Mouse (Mus musculus): ENCODE measurements around the gene Calml4. TPM values are rescaled to one million over a fixed set of nuclear protein-coding genes. Genes with fewer than 3 reads are reported as not detected.

The Calml4 gene
- polyA plus RNA-seq (2014; fragmentation: Nextera tagmentation; extraction: Ambion mirVana) = 1.0 and 2.2 TPM in 2 replicates

GRCm38 (mm10) chr9:62857719-62858261, at the start of gene Calml4:
Gene Calml4, plus strand, starts transcription at chr9:62858080.
- no peak within 1 kb of the TSS for H3K9ac ChIP-seq (ENCODE audit: low read length)
- no peak; the same call in 1 of the 2 replicates for ATAC-seq (ENCODE audit: insufficient number of reproducible peaks, insufficient read depth, low FRiP score, low read depth)
- no peaks in the 10 kb centered on the region for H3K9me3 ChIP-seq (ENCODE audit: control insufficient read depth, low read length)
- H3K27me3 ChIP-seq (ENCODE audit: control insufficient read depth, insufficient read depth, low read length) = no peaks in the 10 kb centered on the region
- peaks cover 13 to 18% of the 10 kb centered on the region in 2 experiments; a peak in 3 of 4 replicates for H3K4me1 ChIP-seq (ENCODE audit: control insufficient read depth in 2 of 2, insufficient read depth in 2 of 2, low read length in 2 of 2)
- WGBS = 48% methylated on average over 18 of the region's 20 CpGs
- H3K27ac ChIP-seq (replicated peaks in 1 of 2; ENCODE audit: control insufficient read depth in 1 of 2, insufficient read depth in 1 of 2, low read depth in 2 of 2, low read length in 2 of 2) = 0 out of 4 replicates have a peak within 1 kb of the TSS, but pooled peaks of 1 of the 2 experiments have one; percentile 19
- peak within 1 kb of the TSS; percentile 13; the same call in 1 of the 2 replicates for H3K4me2 ChIP-seq (ENCODE audit: low read length)
- H3K36me3 ChIP-seq (ENCODE audit: control insufficient read depth, insufficient read depth, low read length) = no peaks in the 10 kb centered on the region
- H3K4me3 ChIP-seq (ENCODE audit: control insufficient read depth in 1 of 2, insufficient read depth in 1 of 2, low read depth in 1 of 2, low read length in 2 of 2) = no peak within 1 kb of the TSS

- ATAC-seq (ENCODE audit: insufficient number of reproducible peaks, insufficient read depth, low FRiP score, low read depth) = no peak
Measured at GRCm38 (mm10) chr9:62810095-62810494, 47.8 kb upstream of the Calml4 start.

DNA sequence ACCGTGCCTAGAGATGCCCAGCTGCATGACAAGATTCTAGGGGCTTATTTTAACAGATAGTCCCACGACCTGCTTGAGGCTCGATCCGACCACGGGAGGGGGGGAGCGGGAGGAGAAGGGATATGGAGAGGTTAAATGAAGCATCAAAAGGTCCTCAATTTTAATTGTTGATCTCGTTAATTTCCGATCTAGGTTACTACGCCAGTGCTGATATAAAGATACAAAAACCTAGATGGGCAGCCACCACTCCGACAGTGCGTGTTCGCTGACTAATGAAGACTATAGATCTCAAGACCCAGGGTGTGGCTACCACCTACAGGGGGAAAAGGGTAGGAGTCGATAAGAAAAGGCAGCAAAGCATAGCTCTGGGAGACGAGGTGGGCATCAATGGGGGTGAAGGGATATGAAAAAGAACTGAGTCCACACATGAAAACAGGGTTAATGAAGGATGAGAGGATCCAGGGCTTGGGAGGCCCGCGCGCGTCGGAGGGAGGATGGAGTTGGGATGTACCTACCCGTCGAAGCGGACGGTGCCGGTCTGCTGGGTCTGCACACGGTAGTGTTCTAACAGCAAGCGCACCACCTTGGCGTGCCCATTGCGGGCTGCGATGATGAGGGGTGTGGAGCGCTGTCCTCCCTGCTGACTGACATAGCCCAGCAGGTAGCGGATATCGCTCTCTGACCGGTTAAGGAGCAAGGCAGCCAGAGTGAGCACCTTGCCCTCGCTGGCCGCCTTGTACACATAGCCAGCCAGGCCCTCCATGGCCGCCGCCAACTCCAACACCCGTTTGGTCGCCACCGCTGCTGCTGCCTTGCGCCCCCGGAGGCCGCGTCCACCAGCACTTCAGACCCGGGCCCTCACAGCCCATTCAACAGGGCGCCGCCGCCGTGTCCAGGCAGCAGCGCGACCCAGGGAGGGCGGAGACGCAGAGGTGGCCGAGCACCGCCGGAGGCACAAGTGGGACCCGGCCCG, 47.1 kb upstream of the Calml4 start:
- Histone ChIP-seq H3K4me1 (ENCODE audit: control insufficient read depth in 2 of 2, insufficient read depth in 2 of 2, low read length in 2 of 2) (peaks cover 2 to 31% of the 10 kb centered on the region in 2 experiments; a peak in 2 of 4 replicates), H3K27ac (replicated peaks in 1 of 2; ENCODE audit: control insufficient read depth in 1 of 2, insufficient read depth in 1 of 2, low read depth in 2 of 2, low read length in 2 of 2) (peak overlapping the region; percentile 96 to 98), H3K9me3 (ENCODE audit: control insufficient read depth, low read length) (no peaks in the 10 kb centered on the region), H3K9ac (ENCODE audit: low read length) (peak overlapping the region; percentile 97), H3K4me3 (ENCODE audit: control insufficient read depth in 1 of 2, insufficient read depth in 1 of 2, low read depth in 1 of 2, low read length in 2 of 2) (peak overlapping the region; percentile 75 to 98), H3K36me3 (ENCODE audit: control insufficient read depth, insufficient read depth, low read length) (no peaks in the 10 kb centered on the region), H3K4me2 (ENCODE audit: low read length) (peak overlapping the region; percentile 89), H3K27me3 (ENCODE audit: control insufficient read depth, insufficient read depth, low read length) (no peaks in the 10 kb centered on the region)
- under 1% methylated on average over 58 of the region's 58 CpGs for WGBS
- peak; percentile 47; the same call in 1 of the 2 replicates for ATAC-seq (ENCODE audit: insufficient number of reproducible peaks, insufficient read depth, low FRiP score, low read depth)

More at GRCm38 (mm10) chr9:62810095-62810494, 47.8 kb upstream of the Calml4 start:
- peak overlapping the region; percentile 97 for H3K9ac ChIP-seq (ENCODE audit: low read length)
- no peaks in the 10 kb centered on the region for H3K27me3 ChIP-seq (ENCODE audit: control insufficient read depth, insufficient read depth, low read length)
- no peaks in the 10 kb centered on the region for H3K9me3 ChIP-seq (ENCODE audit: control insufficient read depth, low read length)
- H3K27ac ChIP-seq (replicated peaks in 1 of 2; ENCODE audit: control insufficient read depth in 1 of 2, insufficient read depth in 1 of 2, low read depth in 2 of 2, low read length in 2 of 2) = no peak overlapping the region
- H3K4me3 ChIP-seq (ENCODE audit: control insufficient read depth in 1 of 2, insufficient read depth in 1 of 2, low read depth in 1 of 2, low read length in 2 of 2) = peak overlapping the region; percentile 75 to 98
- H3K4me2 ChIP-seq (ENCODE audit: low read length) = peak overlapping the region; percentile 89
- WGBS = 20% methylated on average over 8 of the region's 8 CpGs
- peaks cover 2 to 31% of the 10 kb centered on the region in 2 experiments; a peak in 2 of 4 replicates for H3K4me1 ChIP-seq (ENCODE audit: control insufficient read depth in 2 of 2, insufficient read depth in 2 of 2, low read length in 2 of 2)
- no peaks in the 10 kb centered on the region for H3K36me3 ChIP-seq (ENCODE audit: control insufficient read depth, insufficient read depth, low read length)

GRCm38 (mm10) chr9:62811516-62812121, 46.3 kb upstream of the Calml4 start, which contains the start of gene Fem1b:
Gene Fem1b, minus strand, starts transcription at chr9:62811934.
- Histone ChIP-seq H3K4me1 (ENCODE audit: control insufficient read depth in 2 of 2, insufficient read depth in 2 of 2, low read length in 2 of 2) (peaks cover 4 to 36% of the 10 kb centered on the region in 2 experiments), H3K27ac (replicated peaks in 1 of 2; ENCODE audit: control insufficient read depth in 1 of 2, insufficient read depth in 1 of 2, low read depth in 2 of 2, low read length in 2 of 2) (peak within 1 kb of the TSS; percentile 96 to 98), H3K4me2 (ENCODE audit: low read length) (peak within 1 kb of the TSS; percentile 89), H3K27me3 (ENCODE audit: control insufficient read depth, insufficient read depth, low read length) (no peaks in the 10 kb centered on the region), H3K36me3 (ENCODE audit: control insufficient read depth, insufficient read depth, low read length) (no peaks in the 10 kb centered on the region), H3K4me3 (ENCODE audit: control insufficient read depth in 1 of 2, insufficient read depth in 1 of 2, low read depth in 1 of 2, low read length in 2 of 2) (peak within 1 kb of the TSS; percentile 75 to 98), H3K9me3 (ENCODE audit: control insufficient read depth, low read length) (no peaks in the 10 kb centered on the region), H3K9ac (ENCODE audit: low read length) (peak within 1 kb of the TSS; percentile 97)
- peak; percentile 90 for ATAC-seq (ENCODE audit: insufficient number of reproducible peaks, insufficient read depth, low FRiP score, low read depth)
- WGBS = under 1% methylated on average over 57 of the region's 68 CpGs

GRCm38 (mm10) chr9:62812216-62813049, 45.4 kb upstream of the Calml4 start:
- ATAC-seq (ENCODE audit: insufficient number of reproducible peaks, insufficient read depth, low FRiP score, low read depth) = no peak
- H3K4me1 ChIP-seq (ENCODE audit: control insufficient read depth in 2 of 2, insufficient read depth in 2 of 2, low read length in 2 of 2) = peaks cover 11 to 42% of the 10 kb centered on the region in 2 experiments
- H3K4me3 ChIP-seq (ENCODE audit: control insufficient read depth in 1 of 2, insufficient read depth in 1 of 2, low read depth in 1 of 2, low read length in 2 of 2) = peak overlapping the region; percentile 75 to 98
- H3K27ac ChIP-seq (replicated peaks in 1 of 2; ENCODE audit: control insufficient read depth in 1 of 2, insufficient read depth in 1 of 2, low read depth in 2 of 2, low read length in 2 of 2) = peak overlapping the region; percentile 96 to 98
- WGBS = 10% methylated on average over 14 of the region's 14 CpGs
- H3K36me3 ChIP-seq (ENCODE audit: control insufficient read depth, insufficient read depth, low read length) = no peaks in the 10 kb centered on the region
- H3K4me2 ChIP-seq (ENCODE audit: low read length) = peak overlapping the region; percentile 89
- H3K9me3 ChIP-seq (ENCODE audit: control insufficient read depth, low read length) = no peaks in the 10 kb centered on the region
- no peaks in the 10 kb centered on the region for H3K27me3 ChIP-seq (ENCODE audit: control insufficient read depth, insufficient read depth, low read length)
- H3K9ac ChIP-seq (ENCODE audit: low read length) = peak overlapping the region; percentile 97

- H3K36me3 ChIP-seq (ENCODE audit: control insufficient read depth, insufficient read depth, low read length) = no peaks in the 10 kb centered on the region
- no peak overlapping the region for H3K4me3 ChIP-seq (ENCODE audit: control insufficient read depth in 1 of 2, insufficient read depth in 1 of 2, low read depth in 1 of 2, low read length in 2 of 2)
- H3K9ac ChIP-seq (ENCODE audit: low read length) = no peak overlapping the region
- H3K27ac ChIP-seq (replicated peaks in 1 of 2; ENCODE audit: control insufficient read depth in 1 of 2, insufficient read depth in 1 of 2, low read depth in 2 of 2, low read length in 2 of 2) = no peak overlapping the region
- no peaks in the 10 kb centered on the region for H3K9me3 ChIP-seq (ENCODE audit: control insufficient read depth, low read length)
- H3K4me2 ChIP-seq (ENCODE audit: low read length) = no peak overlapping the region
- WGBS = 84% methylated on average over 2 of the region's 2 CpGs
- H3K4me1 ChIP-seq (ENCODE audit: control insufficient read depth in 2 of 2, insufficient read depth in 2 of 2, low read length in 2 of 2) = peaks cover 21 to 40% of the 10 kb centered on the region in 2 experiments
- no peak for ATAC-seq (ENCODE audit: insufficient number of reproducible peaks, insufficient read depth, low FRiP score, low read depth)
- no peaks in the 10 kb centered on the region for H3K27me3 ChIP-seq (ENCODE audit: control insufficient read depth, insufficient read depth, low read length)
Measured at GRCm38 (mm10) chr9:62814751-62815150, 43.1 kb upstream of the Calml4 start.
